Mouse (Mus musculus) cortical plate, adult 2 months (tissue): ENCODE results near the gene Pik3r1.

Source experiments
- CTCF ChIP-seq: fragments of 200-500 bp; IDR thresholded peaks from 2 replicates; pipeline ENCODE4 v1.5.1; 2011; ENCODE audit warnings: mild to moderate bottlenecking, control low read depth, low read length; ENCODE audit not compliant: insufficient read depth; ENCODE audit errors: extremely low read depth
- POLR2A ChIP-seq: fragments of 200-500 bp; IDR thresholded peaks from 2 replicates; pipeline ENCODE4 v1.6.1; 2011; ENCODE audit warnings: mild to moderate bottlenecking, low read length, control low read depth; ENCODE audit not compliant: insufficient read depth; ENCODE audit errors: extremely low read depth

- TF ChIP-seq POLR2A (no peak), CTCF (no peak)
These were observed 23.1 kb downstream of the Pik3r1 start for GRCm38 (mm10) chr13:101744943-101745342.
